Mouse (Mus musculus) cortical plate, adult 2 months (tissue): ENCODE results near the gene Ppp1r37.

Source experiments
- CTCF ChIP-seq: fragments of 200-500 bp; IDR thresholded peaks from 2 replicates; pipeline ENCODE4 v1.5.1; 2011; ENCODE audit warnings: mild to moderate bottlenecking, control low read depth, low read length; ENCODE audit not compliant: insufficient read depth; ENCODE audit errors: extremely low read depth
- POLR2A ChIP-seq: fragments of 200-500 bp; IDR thresholded peaks from 2 replicates; pipeline ENCODE4 v1.6.1; 2011; ENCODE audit warnings: mild to moderate bottlenecking, low read length, control low read depth; ENCODE audit not compliant: insufficient read depth; ENCODE audit errors: extremely low read depth

- TF ChIP-seq POLR2A (no peak), CTCF (no peak)
Measured at GRCm38 (mm10) chr7:19525105-19525481, 37.8 kb downstream of the Ppp1r37 start.
